Mouse (Mus musculus): ENCODE measurements around the gene Aif1.

Aif1 gene

GRCm38 (mm10) chr17:35165451-35166155 is 10.3 kb downstream of the Aif1 start:
- no peak for DNase-seq

DNA sequence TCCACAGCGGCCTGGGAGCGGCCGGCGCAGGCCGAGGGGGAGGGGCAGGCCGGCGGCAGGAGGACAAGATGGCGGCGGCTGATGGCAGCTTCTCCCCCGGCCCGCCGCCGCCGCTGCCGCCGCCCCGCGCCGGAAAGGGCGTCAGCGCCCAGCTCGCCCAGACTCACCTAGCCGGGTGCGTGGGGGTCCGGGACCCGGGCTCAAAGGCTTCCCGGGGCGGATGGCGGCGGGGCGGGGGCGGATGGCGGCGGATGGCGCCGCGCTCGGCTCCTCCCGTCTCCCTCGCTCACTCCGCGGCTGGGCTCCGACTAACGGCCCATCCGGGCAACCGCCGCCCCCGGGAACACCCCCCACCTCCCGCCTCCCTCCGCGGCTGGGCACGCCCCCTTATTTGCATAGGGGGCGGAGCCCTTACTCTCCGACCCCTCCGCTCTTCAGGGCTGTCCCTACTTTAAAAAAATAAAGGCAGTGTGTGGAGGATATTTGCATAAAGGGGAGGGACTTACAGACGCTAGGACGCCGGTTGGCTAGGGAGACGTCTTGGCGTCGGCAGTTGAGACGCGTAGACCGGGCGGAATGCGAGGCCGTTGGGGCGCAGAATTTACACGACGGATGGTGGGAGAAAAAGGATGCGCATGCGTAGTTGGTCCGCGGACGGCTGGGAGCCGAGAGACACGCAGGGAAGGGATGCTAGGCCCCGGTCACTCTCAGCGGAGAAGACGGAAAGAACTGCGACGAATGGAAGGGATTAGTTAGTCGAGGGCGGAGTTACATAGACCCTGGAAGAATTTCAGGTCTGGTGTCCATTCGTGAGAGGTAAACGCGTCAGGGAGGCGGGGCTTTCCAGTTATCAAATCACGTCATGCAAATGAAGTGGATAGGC is 11.1 kb downstream of the Aif1 start, which contains the start of gene Prrc2a:
TSS of gene Prrc2a (minus strand) at position 330 of the 883 bp plus-strand sequence.
- DNase-seq = peak; percentile 99

DNA sequence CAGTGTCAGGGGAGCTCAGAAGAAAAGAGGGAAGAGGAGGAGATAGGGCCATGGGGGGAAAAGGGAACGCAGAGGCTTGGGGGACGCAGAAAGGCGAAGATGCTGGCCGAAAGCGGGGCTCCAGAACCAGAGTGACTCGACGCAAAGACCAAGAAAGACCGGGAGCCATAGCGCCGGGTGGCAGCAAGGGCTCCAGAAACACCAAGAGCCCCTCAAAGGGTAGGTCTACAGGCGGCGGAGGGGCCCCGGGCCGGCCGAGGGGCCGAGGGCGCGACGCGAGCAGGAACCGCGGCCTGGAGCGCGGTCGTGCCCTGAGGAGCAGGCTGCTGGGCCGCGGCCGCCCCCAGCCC is 11.7 kb downstream of the Aif1 start:
- peak; percentile 40 for DNase-seq

- no peak for DNase-seq
Measured at GRCm38 (mm10) chr17:35163326-35164081, 12.4 kb downstream of the Aif1 start.

DNA sequence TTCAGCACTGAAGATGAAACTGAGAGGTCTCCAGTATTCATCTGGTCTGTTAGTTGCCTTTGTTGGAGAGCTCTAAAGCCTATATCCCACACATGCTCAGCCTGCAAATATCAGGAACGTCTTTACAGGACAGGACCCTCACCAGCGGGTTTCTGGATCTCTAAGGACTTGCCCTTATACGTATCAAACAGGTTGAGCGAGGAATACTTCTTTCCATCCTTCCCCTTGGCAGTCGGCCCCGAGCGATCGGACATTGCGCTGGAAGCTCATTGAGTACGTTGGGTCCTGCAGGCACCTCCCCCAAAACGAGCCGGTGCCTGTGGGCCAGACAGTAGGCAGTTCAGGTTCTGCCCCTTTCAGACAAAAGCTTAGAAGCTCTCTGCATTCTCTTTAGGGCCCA is 13.1 kb downstream of the Aif1 start:
- DNase-seq = peak; percentile 53

DNA sequence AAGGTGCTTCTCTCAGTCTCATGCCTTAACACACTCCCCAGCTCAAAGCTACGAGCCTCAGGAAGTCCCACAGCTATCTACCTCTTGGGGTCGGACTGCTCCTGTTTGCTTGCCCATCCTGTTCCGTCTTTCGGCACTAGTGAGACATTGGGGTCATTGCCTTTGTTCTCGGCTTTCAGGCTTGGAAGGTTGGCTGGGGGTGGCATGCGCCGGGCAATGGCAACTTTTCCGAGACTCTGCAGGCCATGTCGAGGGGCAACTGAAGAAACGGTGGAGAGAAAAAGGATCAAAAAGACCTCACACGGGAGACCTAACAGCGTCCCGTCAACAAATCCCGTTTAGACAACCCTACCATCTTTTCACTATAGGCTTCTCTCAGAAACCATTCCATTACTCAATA is 13.7 kb downstream of the Aif1 start:
- no peak for DNase-seq

DNA sequence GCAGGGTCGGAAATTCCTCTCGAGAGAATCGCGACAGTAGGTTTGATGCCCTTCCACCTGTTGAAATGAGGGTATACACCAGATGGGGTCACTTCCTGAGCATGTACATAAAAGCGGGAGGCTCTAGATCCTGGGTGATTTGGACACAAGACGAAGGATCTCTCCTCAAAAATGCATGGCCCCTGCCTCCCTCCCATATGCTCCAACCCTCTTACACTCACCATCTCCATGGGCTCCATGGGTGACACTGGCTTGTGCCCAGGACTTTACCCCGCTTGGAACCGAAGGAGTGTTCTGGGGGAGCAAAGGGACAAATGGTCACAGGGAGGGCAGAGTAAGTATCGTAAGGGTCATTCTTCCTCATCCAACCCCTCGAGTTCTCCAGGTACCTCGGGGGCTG is 14.4 kb downstream of the Aif1 start:
- DNase-seq = no peak

DNA sequence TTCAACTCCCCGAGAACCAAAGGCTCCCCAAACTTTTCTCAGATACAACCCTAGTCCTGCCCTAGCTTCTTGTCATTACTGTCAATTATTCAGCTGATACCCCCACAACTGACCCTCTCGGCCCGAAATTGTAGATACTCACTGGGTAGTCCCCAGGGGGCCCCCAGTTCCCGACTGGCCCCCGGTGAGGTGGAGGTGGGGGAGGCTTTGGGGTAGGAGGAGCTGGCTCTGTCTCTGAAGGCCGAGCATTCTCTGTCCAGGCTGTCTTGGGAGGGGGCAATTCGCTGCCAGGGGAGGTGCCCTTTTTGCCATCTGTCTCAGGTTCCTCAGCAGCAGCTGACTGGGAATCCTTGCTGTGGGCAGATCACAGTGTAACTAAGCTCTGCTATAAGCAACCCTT is 16.2 kb downstream of the Aif1 start:
- no peak for DNase-seq

GRCm38 (mm10) chr17:35158850-35159593 is 16.8 kb downstream of the Aif1 start:
- no peak for DNase-seq

- DNase-seq = no peak
Measured at GRCm38 (mm10) chr17:35157661-35158175, 18.1 kb downstream of the Aif1 start.

DNA sequence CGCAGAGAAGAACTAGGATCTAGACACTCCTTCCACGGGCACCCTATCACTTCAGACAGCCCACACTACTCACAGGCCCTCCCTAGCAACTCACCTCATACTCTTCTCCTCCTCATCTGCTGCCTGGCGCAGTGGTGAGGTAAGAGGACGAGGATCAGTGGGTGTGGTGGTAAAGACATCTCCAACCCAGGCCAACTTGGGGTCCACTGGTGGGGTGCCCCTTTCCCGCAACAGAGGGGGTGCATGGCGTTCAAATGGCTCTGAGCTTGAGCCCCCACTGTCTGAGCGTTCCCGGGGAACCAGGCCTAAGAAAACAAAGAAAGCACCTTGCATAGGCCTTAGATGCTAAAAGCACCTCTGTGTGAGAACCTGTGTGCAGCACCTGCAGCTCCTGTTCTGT is 18.6 kb downstream of the Aif1 start:
- DNase-seq = no peak

GRCm38 (mm10) chr17:35156461-35157200 is 19.2 kb downstream of the Aif1 start:
- DNase-seq = no peak

DNA sequence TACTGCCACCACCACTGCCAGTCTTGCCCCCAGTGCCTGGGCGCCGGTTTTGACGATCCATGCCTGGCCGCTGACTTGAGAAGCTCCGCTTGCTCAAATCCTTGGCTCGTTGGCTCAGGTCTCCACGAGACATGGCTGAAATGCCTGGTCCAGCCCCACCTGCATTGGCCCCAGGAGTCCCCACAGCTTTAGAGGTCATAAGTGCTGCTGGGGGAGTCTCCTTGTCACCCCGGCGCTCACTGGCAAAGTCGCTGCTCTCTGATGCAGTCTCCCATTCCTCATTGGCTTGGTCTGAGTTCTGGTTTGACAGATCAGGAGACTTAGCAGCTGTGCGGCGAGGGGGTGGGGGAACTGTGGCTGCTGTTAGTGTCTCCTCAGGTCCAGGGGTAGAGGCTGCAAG is 20.4 kb downstream of the Aif1 start:
- DNase-seq = no peak

DNA sequence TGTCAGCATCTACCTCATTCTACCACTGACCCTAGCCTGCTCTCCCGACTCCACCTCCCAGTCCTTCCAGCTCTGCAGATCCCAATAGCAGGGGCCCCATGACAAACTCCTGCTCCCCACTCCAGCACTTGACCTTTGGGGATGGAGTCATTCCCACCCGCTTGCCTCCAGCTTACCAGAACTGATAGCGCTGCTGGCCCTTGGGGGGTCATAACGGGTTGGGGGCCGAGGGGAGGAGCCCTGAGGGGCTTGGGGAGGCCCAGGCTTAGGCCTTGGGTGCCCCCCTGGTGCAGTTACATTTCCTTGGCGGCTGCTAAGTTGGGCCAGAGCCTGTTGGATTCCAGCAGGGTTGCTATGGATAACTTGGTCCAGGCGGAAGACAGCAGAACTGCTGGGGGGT is 21.3 kb downstream of the Aif1 start:
- no peak for DNase-seq

DNA sequence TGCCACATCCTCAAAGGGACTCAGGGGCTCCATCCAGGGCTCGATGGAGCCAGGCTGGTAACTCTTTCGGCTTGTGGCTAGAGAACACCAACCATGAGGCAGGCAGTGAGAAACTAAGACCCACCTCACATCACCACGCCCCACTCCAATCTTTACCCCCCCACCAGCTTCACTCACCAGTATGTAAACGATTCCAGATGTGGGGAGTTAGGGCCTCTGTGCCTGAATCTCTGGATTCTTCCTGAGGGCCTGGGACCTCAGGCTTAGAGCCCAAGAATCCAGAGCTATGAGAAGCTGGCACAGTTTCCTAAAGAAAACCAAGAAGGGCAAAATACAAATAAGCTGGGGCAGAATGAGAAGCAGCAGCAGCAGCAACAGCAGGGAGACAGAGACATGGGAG is 21.9 kb downstream of the Aif1 start:
- DNase-seq = no peak

DNA sequence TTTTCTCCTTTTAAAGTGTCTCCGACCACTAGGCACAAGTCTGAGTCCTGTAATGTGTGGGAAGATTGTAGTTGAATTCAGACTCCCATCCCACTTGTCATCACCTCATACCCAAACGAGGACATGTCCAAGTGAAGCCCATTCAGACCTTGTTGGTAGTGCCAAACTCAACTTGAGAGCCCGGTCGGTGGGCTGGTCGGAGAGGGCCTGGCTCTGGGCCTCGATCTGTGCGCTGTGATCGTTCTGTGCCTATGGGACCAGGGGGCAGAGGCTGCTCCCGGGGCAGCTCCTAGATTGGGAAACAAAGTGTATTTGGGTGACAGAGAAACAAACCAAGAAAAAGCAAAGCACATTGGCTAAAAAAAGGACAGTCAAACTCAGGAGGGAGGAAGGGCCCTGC is 22.8 kb downstream of the Aif1 start:
- no peak for DNase-seq

DNA sequence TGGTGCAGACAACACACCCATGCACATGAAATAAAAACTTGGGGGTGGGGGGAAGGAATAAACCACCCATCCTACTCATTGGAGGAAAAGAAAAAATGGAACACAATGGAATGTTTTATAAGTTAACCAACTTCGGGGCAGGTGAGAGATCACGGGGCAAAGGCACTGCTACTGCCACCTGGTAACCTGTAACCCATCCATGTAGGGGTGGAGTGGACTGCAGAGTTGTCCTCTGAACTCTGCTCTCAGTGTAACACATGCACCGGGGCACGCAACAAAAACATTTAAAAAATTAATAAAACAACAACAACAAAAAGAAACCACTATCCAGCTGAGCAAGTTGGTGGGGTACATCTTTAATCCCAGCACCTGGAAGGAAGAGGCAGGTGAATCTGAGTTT is 23.7 kb downstream of the Aif1 start:
- peak; percentile 50 for DNase-seq

DNA sequence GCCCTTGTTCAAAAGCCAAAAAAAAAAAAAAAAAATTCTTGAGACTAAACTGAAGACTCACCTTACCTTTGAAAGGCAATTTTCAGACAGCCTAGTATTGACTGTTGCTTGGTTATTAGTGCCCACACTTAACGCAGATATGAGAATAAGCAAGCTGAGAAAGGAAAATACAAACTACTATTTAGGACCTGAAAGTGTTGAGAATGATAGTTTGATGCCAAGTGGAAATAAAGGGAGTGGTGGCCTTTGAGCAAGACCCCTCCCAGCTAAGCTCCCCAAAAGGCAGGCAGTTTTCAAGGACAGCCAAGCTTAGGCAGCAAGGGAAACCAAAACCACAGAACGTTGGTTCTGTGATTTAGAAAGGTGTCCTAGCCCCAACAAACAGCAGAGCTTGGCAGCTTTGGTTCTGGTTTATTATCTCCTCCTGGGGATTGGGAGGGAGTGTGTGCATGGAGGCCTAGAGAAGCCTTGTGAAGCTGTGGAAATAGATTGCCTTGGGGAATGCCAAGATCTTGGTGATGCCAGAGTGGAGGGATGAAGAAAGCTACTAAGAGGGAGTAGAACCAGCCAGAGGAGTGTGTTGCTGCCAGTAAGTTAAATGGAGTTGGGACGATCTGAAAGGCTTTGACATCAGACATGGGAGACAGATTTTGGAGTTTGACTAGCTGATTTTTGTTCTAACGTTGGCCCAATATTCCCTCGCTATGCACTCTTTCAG is 27.8 kb downstream of the Aif1 start:
- no peak for DNase-seq

DNA sequence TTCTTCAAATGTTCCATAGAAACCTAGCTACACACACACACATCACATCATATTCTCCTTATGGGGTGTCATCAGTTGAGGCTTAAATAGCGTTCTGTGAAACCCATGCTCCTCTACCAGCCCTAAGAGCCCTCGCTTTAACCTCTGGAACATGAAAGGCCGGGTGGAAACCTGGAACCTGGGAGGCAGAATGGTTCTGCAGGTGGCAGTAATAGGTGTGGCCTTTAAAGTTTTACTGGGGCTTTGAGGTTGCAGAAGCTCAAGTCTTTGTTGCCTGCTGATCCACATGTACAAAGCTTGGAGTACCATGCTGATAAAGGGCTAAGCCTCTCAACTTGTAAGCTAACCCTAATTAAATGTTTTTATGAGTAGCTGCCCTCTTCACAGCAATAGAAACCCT is 28.5 kb downstream of the Aif1 start:
- DNase-seq = no peak

GRCm38 (mm10) chr17:35146139-35146538 is 29.7 kb downstream of the Aif1 start:
- no peak for DNase-seq

DNA sequence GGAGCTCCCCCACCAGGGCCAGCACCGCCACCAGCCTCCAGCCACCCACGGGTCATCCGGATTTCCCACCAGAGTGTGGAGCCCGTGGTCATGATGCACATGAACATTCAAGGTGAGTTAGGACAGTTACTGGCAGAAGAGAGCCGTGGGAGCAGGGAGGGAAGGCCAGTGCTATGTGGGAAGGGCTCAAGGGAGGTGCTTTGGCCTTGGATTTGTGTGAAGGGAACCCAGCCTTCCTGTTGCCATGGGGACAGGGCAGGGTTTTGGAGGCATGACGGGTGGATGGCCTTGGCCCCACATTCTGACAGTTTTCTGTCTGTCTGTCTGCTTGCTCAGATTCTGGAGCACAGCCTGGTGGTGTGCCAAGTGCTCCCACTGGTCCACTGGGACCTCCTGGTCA is 33.9 kb downstream of the Aif1 start:
- no peak for DNase-seq

Data from kidney, adult 11 months (tissue).